Mouse (Mus musculus) liver, embryonic 14.5 days (tissue): ENCODE results near the gene Ppp1r21.

Experiments used
- CTCF ChIP-seq: IDR thresholded peaks from 2 replicates; pipeline ENCODE4 v1.5.1; 2016; ENCODE audit warnings: antibody characterized with exemption, low read depth, control low read depth
- EP300 ChIP-seq: IDR thresholded peaks from 2 replicates; pipeline ENCODE4 v1.6.1; 2016; ENCODE audit warnings: antibody characterized with exemption, low read depth

- TF ChIP-seq EP300 (no peak), CTCF (no peak)
Observed at GRCm38 (mm10) chr17:88625350-88625749, 95.4 kb downstream of the Ppp1r21 start.
